Mouse (Mus musculus): Measurements from ENCODE around the gene Micu2. TPM values are rescaled to one million over a fixed set of nuclear protein-coding genes. Genes with fewer than 3 reads are reported as not detected.
"Not testable (repeated sequence)": the region's sequence is repeated elsewhere in the genome, so short reads cannot be mapped to it uniquely, and the experiment has no call there.

The Micu2 gene
- total RNA-seq, 2 experiments from 2014 or later, result 54.2 to 58.1 TPM

DNA sequence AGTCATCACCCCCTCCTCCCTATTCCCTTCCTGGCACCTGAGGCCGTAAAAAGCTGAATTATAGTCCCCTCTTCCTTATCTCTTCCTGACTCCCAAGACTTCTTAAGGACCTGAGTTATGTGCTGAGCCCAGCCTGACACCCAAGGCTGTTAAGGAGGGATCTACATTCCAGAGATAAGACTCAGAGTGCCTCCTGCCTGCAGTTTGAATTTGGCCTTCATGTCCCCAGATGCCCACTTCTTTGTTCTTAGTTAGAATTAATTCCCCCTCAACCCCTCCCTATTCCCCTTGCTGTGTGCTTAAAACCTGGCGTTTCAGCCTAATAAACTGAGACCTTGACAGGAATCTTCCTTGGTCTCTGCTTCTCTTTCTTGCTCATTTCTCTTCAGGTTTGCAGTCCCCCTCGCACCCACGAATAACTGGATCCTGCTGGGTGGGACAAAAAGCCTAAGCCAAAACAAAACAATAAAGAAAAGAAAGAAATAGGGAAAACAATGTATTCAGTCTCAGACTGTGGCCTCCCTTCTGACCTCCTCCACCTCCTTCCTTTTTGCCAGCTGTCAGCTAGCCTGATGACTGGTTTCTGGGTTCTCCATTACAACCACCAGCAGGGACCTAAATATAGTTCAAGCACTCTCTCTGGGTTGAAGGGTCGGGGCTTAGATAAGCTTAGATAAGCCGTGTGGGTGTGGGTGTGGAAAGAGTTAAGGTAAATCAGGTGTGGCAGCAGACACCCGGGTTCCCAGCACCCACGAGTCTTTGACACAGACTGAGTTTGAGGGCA is 102.8 kb downstream of the Micu2 start:
- not testable (repeated sequence) for DNase-seq

DNA sequence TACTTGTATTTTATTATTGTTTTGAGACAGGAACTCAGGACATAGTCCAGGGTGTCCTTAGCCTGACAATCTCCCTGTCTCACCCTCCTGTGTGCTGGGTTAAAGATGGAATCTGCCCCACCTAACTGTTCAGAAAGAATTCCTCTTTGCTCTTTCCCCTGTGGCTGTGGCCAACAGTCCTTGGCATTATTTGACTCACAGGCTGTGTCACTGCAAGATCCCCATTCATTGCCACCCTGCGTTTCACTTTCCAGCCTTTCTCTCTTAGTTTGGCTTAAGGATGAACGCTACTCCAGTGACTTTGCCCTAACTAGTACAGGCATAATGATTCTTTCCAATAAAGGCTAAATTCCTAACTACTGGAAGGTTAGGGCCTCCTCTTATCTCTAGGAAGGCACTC is 104.7 kb downstream of the Micu2 start:
- DNase-seq, result no peak

DNA sequence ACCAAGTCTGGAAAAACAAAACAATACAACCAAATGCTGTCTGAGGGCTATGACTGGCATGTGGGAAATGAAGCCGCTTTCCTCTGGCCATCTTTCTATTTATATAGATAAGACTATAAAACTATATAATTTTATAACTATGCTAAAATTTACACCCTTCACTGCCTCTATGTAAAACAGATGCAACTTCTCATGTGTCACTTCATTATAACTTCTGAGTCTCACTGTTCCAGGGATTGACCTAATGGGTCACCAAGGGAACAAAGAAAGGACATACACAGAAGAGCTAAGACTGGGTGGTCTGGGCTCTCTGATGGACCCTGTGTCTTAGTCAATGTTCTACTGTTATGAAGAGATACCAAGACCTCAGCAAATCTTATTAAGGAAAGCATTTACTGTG is 106.1 kb downstream of the Micu2 start:
- no peak for DNase-seq

DNA sequence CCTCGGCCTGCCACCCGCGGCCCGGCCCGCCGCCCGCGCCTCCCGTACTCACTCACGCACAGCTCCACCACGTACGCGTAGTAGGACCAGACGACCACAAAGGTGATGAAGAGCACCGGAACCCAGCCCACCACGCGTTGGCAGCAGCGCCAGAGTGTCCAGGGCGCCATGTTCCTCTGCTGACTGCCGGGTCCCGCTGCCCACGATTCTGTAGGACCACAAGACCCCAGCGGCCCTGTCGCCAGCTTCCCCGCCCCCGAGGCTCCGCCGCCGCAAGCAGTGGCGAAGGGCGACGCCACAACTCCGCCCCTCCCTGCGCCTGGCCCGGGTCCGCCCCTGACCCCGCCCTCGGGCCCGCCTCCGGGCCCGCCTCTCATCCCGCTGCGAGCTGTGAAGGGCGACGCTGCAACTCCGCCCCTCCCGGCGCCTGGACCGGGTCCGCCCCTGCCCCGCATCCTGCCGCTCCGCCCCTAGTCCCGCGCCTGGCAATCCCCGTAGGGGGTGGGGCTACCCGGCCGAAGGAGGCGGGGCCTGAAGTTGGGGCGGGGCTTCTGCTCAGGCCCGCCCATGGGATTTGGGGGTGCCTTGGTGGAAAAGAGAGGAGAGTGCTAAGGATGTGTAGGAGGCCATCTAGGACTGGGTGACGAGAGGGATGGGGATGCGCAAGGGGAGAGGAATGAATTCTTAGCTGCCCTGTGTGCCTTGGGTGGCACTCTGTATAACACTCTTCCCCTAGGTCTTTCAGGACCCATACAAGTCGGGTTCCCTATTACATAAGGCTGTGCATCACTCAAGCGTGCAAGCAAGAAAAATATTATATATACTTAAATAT is 108.8 kb downstream of the Micu2 start, which contains the start of gene Zdhhc20:
Gene Zdhhc20 (minus strand): TSS at position 266 of the 832 bp plus-strand sequence.
- peak; percentile 96 for DNase-seq

DNA sequence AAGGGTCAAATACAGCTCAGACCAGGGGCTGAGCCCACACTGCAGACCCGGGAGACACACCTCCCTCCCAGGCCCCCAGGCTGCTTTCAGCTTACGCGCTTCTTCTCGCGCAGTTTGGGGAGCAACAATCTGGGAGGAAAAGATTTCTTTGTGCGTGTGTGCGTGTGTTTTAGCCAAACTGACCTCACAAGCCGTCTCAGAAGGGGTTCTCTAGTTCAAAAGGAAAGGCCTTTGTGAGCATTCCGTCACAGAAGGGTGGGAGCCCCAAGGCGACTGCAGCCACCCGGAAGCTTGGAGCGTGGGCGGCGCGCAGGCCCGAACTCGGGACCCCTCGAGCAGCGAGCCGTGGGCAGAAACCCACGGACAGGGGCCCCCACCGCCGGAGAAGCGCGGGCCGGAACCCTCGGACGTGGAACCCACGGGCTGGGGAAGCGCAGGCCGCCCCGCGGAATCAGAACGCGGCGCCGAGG is 109.5 kb downstream of the Micu2 start:
- peak; percentile 51 for DNase-seq

DNA sequence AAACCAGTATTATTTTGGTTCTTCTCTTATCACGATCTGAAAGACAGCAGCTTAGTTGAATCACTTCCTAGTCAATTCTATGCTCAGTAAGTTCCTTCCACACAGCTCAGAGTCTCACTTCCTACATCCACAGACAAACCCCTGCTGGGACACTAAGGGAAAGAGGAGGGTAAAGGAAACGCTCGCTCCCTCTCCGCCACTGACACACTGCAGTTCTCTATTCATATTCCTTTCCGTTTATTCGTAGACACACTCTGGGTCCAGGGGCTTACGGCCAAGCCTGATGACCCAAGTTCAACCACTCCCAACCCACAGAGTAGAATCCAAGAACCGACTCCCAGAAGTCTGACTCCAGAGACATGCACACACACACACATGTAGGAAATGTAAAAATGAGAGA is 111.9 kb downstream of the Micu2 start:
- DNase-seq, result peak; percentile 27

DNA sequence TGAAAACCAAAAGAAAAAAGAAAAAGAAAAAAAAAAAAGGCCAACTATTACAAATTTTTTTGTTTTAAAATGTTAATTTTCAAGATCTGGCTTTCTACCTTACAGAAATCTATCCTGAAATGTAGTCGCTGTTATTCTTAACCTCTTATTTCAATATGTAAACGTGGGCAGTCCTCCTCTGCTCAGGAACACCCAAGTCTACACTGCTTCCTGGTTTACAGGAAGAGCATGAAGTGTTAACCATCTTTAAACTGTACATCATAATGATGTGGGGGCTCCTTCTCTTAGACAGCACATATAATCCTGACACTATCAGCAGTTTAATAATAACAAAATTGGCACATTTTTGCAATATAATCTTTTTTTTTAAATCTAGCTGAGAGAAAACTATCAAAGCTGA is 113.0 kb downstream of the Micu2 start:
- DNase-seq, result no peak

DNA sequence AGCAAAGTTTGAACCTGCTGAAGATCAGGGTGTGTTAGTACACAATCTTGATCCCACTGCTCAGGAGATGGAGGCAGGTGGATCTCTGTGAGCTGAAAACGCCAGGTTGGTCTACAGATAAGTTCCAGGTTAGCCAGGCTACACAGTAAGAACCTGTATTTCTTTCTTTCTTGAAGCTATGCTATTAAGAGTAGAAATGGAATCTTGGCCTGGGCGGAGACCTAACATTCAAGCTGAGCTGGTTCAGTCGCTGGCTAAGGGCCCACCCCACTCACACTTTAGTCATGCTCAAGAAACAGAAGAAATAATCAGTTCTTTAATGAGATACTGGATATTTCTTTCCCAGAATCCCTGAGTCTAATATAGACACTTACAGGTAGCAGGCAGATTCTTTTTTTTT is 115.7 kb downstream of the Micu2 start:
- no peak for DNase-seq

DNA sequence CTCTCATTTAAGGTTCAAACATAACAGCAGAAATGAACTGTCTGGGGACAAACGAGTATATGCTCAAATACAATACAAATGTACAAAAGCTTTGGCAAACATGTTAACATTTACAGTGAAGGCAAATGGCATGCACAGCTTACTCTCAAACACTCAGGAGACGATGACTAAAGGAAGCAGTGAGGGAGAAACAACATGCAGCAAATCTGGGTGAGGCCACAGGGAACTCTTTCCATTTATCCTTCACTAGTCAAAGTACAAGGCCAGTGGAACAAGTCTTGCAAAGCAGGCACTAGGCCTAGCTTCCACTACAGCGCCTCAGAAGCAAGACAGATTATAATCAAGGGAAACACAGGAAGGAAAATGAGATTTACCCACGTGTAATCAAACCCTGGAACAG is 116.3 kb downstream of the Micu2 start:
- no peak for DNase-seq

DNA sequence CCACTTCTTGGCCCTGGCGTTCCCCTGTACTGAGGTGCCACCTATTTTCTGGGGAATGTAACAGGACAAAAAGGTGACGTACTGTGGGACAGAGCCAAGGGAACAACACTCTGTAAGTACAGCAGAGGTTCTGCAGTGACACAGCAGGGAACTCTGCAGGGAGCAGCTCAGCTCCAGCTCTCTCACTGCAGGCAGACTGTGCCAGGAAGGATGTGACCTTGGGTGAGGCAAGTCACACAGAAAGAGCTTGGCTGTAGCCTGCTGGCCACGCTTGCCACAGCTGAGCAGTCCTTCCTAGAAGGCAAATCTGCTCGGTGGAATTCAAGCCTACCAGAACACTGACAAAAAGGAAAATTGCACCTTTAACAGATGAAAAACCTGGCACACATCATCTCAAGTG is 117.3 kb downstream of the Micu2 start:
- DNase-seq, result peak; percentile 49

DNA sequence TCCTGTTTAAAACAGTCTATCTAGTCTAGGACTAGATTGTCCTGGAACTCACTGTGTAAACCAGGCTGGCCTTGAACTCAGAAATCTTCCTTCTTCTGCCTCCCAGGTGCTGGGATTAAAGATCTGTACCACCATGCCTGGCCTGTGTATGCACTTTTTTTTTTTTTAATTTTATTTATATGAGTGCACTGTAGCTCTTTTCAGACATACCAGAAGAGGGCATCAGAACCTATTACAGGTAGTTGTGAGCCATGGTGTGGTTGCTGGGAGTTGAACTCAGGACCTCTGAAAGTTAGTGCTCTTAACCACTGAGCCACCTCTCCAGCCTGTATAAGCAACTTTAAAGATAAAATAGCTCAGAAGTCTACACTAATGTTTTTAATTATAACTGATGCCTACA is 118.0 kb downstream of the Micu2 start:
- no peak for DNase-seq

DNA sequence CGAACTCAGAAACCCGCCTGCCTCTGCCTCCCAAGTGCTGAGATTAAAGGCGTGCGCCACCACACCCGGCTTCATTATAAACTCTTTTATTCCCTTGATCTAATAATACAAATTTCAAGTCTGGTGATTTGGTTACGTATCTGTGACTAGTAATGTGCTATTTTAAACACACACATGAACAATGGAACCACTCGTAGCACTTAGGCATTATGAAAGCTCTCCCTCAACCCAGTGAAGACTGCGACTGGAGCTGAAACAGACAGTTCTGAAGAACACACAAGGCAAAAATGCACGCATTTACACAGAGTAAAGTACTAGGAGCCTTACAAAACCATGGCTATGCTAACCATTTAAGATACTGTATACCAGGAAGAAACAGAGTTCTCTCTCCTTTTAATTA is 121.1 kb downstream of the Micu2 start:
- no peak for DNase-seq

DNA sequence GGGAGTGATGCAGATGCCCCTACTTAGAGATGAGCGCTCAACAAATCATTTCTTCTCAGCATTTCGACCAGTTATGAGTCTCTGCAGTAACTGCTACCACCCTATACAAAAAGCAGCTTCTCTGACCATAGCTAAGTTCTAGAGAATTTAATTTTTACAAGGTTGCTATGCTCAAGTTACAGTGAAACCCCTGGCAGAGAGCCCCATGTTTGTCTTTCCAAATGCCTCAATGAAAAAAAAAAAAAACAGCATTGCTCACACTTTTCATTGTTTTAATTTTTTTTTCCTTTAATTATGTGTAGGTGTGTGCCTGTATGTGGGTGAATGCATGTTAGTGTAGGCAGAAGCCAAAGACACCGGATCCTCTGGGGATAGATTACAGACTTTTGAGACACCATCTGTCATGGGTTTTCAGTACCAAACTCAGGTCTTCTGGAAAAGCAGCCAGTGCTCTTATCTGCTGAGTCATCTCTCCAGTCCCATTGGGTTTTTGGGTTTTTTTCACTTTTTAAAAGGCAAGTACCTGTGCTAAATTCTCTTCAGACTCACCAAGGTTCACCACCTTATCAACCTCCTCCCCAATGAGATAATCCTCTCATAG is 132.3 kb downstream of the Micu2 start:
- DNase-seq, result no peak

Other genes with a start within 250 kb of the Micu2 start
- gene Lats2, start 240.9 kb downstream of the Micu2 start, total RNA-seq (2021), result 10 to 100 TPM; 21.7 to 26.7 TPM
- 10 to 100 TPM; 54.2 to 56.0 TPM for gene Sap18, start 201.1 kb downstream of the Micu2 start, total RNA-seq (2021)
- gene Ska3, start 173.1 kb downstream of the Micu2 start, total RNA-seq (2021), result 1 to 10 TPM; 2.3 to 3.0 TPM
- 10 to 100 TPM; 65.1 to 77.2 TPM for gene Mrpl57, start 173.0 kb downstream of the Micu2 start, total RNA-seq (2021)
- gene Zdhhc20, start 109.0 kb downstream of the Micu2 start, total RNA-seq (2021), result 10 to 100 TPM; 15.0 to 19.2 TPM
- 1 to 10 TPM; 1.2 to 1.8 TPM for gene Fgf9, start 71.3 kb upstream of the Micu2 start, total RNA-seq (2021)